Mouse (Mus musculus): ENCODE results near the gene Zfp189. TPM values are rescaled to one million over a fixed set of nuclear protein-coding genes. Genes with fewer than 3 reads are reported as not detected.
"Not testable (repeated sequence)": the region's sequence is repeated elsewhere in the genome, so short reads cannot be mapped to it uniquely, and the experiment has no call there.

Gene Zfp189
- polyA plus RNA-seq, 1 experiment = 0.58 TPM

DNA sequence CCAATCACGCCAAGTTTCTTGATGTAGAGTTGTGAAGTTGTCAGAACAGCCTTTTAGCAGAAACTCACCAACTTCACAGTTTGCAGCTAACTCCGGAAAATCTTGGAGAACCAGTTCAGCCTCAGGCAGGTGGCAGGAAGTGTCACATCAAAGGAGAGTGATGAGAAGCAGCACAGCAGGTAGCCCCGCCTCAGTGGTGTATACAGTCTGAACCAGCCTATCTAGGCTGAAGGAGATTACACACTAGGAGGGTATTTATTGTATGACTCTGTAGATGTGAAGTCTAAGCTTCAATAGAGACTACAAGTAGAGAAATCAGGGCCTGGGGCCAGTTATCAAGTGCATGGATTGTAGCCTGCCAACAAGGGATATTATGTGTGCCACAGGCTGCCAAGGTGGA is 40.1 kb upstream of the Zfp189 start:
- no peak for DNase-seq (ENCODE audit: low read depth in 1 of 2, low spot score in 2 of 2)
- Histone ChIP-seq H3K4me3 (ENCODE audit: extremely low read depth, insufficient read depth, insufficient read length) (no peak overlapping the region), H3K27me3 (ENCODE audit: control insufficient read depth, insufficient read depth, low read length) (no peaks in the 10 kb centered on the region), H3K27ac (ENCODE audit: insufficient read depth, low read length) (no peak overlapping the region), H3K36me3 (ENCODE audit: control insufficient read depth, insufficient read depth, low read length) (no peaks in the 10 kb centered on the region), H3K4me1 (ENCODE audit: control insufficient read depth, insufficient read depth, insufficient read length) (no peaks in the 10 kb centered on the region)
- TF ChIP-seq CTCF (IDR thresholded peaks at IDR 0.05; ENCODE audit: extremely low read depth, insufficient read depth, insufficient read length, insufficient replicate concordance) = no peak
- no peak for TF ChIP-seq POLR2A (IDR thresholded peaks at IDR 0.05; ENCODE audit: low read depth, low read length)
- WGBS = 79% methylated on average over 3 of the region's 3 CpGs

DNA sequence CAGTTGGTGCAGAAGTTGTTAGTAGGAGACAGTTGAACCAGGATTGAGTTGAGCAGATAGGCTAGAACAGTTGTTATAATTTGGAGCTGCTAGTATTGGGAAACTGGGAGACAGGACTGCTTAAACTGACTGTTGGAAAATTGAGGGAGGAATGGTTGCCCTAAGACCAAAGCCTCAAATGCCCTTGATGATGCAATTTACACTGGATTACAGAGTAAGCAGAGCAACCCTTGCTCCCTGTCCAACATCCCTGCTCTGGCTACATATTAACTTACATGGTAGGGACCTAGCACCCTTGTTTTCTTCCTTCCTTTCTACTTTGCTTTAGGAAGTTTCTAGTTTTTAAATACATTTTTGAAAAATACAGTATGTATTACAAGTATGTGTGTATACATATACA is 35.5 kb upstream of the Zfp189 start:
- Histone ChIP-seq H3K36me3 (ENCODE audit: control insufficient read depth, insufficient read depth, low read length) (no peaks in the 10 kb centered on the region), H3K27me3 (ENCODE audit: control insufficient read depth, insufficient read depth, low read length) (no peaks in the 10 kb centered on the region), H3K27ac (ENCODE audit: insufficient read depth, low read length) (no peak overlapping the region), H3K4me1 (ENCODE audit: control insufficient read depth, insufficient read depth, insufficient read length) (no peaks in the 10 kb centered on the region), H3K4me3 (ENCODE audit: extremely low read depth, insufficient read depth, insufficient read length) (no peak overlapping the region)
- TF ChIP-seq CTCF (IDR thresholded peaks at IDR 0.05; ENCODE audit: extremely low read depth, insufficient read depth, insufficient read length, insufficient replicate concordance) (no peak), POLR2A (IDR thresholded peaks at IDR 0.05; ENCODE audit: low read depth, low read length) (no peak)
- no peak for DNase-seq (ENCODE audit: low read depth in 1 of 2, low spot score in 2 of 2)

- not testable (repeated sequence) for H3K27ac ChIP-seq (ENCODE audit: insufficient read depth, low read length); H3K4me3 ChIP-seq (ENCODE audit: extremely low read depth, insufficient read depth, insufficient read length); H3K27me3 ChIP-seq (ENCODE audit: control insufficient read depth, insufficient read depth, low read length); DNase-seq (ENCODE audit: low read depth in 1 of 2, low spot score in 2 of 2); H3K36me3 ChIP-seq (ENCODE audit: control insufficient read depth, insufficient read depth, low read length); H3K4me1 ChIP-seq (ENCODE audit: control insufficient read depth, insufficient read depth, insufficient read length)
- WGBS = 84% methylated on average over 3 of the region's 3 CpGs
Observed at GRCm38 (mm10) chr4:49485934-49486650, 34.9 kb upstream of the Zfp189 start.

- no peak overlapping the region for H3K27ac ChIP-seq (ENCODE audit: insufficient read depth, low read length)
- H3K4me3 ChIP-seq (ENCODE audit: extremely low read depth, insufficient read depth, insufficient read length) = no peak overlapping the region
- no peaks in the 10 kb centered on the region for H3K36me3 ChIP-seq (ENCODE audit: control insufficient read depth, insufficient read depth, low read length)
- H3K27me3 ChIP-seq (ENCODE audit: control insufficient read depth, insufficient read depth, low read length) = no peaks in the 10 kb centered on the region
- no peak for TF ChIP-seq POLR2A (IDR thresholded peaks at IDR 0.05; ENCODE audit: low read depth, low read length)
- no peak for TF ChIP-seq CTCF (IDR thresholded peaks at IDR 0.05; ENCODE audit: extremely low read depth, insufficient read depth, insufficient read length, insufficient replicate concordance)
- H3K4me1 ChIP-seq (ENCODE audit: control insufficient read depth, insufficient read depth, insufficient read length) = no peaks in the 10 kb centered on the region
- DNase-seq (ENCODE audit: low read depth in 1 of 2, low spot score in 2 of 2) = no peak
- 94% methylated on average over 1 of the region's 1 CpGs for WGBS
Observed at GRCm38 (mm10) chr4:49503563-49503962, 17.4 kb upstream of the Zfp189 start.

DNA sequence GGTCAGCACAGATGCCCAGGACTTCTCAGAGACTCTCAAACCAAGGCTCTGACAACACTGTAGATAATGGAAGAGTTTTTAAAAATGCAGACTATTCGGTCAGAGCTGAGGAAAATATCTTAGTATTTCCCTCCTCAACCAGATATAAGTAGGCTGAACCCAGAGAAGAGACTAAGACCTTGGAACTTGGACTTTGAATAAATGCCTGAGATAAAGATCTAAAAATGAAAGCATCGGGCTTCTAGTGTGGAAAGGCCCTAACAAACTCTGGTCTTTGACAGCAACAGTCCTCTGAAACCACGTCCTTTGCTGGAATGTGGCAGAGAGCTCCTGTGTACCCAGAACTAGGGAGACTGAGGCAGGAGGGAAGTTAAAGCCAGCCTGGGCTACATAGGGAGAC is 14.6 kb upstream of the Zfp189 start, which contains the start of gene Baat:
TSS of gene Baat (minus strand) at position 172 of the 400 bp plus-strand sequence.
- Histone ChIP-seq H3K36me3 (ENCODE audit: control insufficient read depth, insufficient read depth, low read length) (no peaks in the 10 kb centered on the region), H3K4me3 (ENCODE audit: extremely low read depth, insufficient read depth, insufficient read length) (no peak within 1 kb of the TSS), H3K27me3 (ENCODE audit: control insufficient read depth, insufficient read depth, low read length) (no peaks in the 10 kb centered on the region), H3K4me1 (ENCODE audit: control insufficient read depth, insufficient read depth, insufficient read length) (no peaks in the 10 kb centered on the region), H3K27ac (ENCODE audit: insufficient read depth, low read length) (no peak within 1 kb of the TSS)
- TF ChIP-seq POLR2A (IDR thresholded peaks at IDR 0.05; ENCODE audit: low read depth, low read length) = no peak
- no peak for TF ChIP-seq CTCF (IDR thresholded peaks at IDR 0.05; ENCODE audit: extremely low read depth, insufficient read depth, insufficient read length, insufficient replicate concordance)
- WGBS = 60% methylated on average over 3 of the region's 3 CpGs
- DNase-seq (ENCODE audit: low read depth in 1 of 2, low spot score in 2 of 2) = no peak

- Histone ChIP-seq H3K4me3 (ENCODE audit: extremely low read depth, insufficient read depth, insufficient read length) (no peak overlapping the region), H3K27me3 (ENCODE audit: control insufficient read depth, insufficient read depth, low read length) (no peaks in the 10 kb centered on the region), H3K36me3 (ENCODE audit: control insufficient read depth, insufficient read depth, low read length) (peaks cover 11% of the 10 kb centered on the region), H3K4me1 (ENCODE audit: control insufficient read depth, insufficient read depth, insufficient read length) (no peaks in the 10 kb centered on the region), H3K27ac (ENCODE audit: insufficient read depth, low read length) (no peak overlapping the region)
- TF ChIP-seq CTCF (IDR thresholded peaks at IDR 0.05; ENCODE audit: extremely low read depth, insufficient read depth, insufficient read length, insufficient replicate concordance) (no peak), POLR2A (IDR thresholded peaks at IDR 0.05; ENCODE audit: low read depth, low read length) (no peak)
- no peak for DNase-seq (ENCODE audit: low read depth in 1 of 2, low spot score in 2 of 2)
- 93% methylated on average over 2 of the region's 2 CpGs for WGBS
Observed at GRCm38 (mm10) chr4:49509183-49509582, 11.8 kb upstream of the Zfp189 start.

DNA sequence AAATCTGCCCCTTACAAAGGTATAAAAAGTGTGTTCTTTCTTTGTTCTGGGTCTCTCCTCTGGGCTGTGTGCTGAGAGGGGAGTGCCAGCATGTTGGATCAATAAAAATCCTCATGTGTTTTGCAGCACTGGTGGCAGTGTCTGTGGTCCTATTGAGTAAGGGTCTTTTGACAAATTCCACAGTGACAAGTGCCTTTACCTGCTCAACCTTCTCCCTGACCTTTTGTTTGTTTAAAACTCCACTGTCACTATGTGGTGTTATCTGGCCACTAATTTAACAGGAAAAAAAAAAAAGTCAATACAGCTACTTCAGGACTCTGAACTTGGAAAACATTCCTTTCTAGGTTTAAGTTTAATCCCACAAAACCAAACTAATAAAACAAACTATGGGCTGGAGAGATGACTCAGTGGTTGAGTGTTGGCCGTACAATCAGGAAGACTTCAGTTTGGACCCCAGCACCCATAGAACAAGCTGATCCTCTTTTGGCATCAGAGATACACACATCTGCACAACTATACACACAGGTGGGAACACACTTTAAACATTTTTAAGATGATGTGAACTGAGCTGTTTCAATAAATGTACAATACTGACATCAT is 10.6 kb upstream of the Zfp189 start:
- WGBS = 94% methylated on average over 1 of the region's 1 CpGs
- peaks cover 12% of the 10 kb centered on the region for H3K36me3 ChIP-seq (ENCODE audit: control insufficient read depth, insufficient read depth, low read length)
- H3K27me3 ChIP-seq (ENCODE audit: control insufficient read depth, insufficient read depth, low read length); H3K27ac ChIP-seq (ENCODE audit: insufficient read depth, low read length); DNase-seq (ENCODE audit: low read depth in 1 of 2, low spot score in 2 of 2); H3K4me1 ChIP-seq (ENCODE audit: control insufficient read depth, insufficient read depth, insufficient read length); H3K4me3 ChIP-seq (ENCODE audit: extremely low read depth, insufficient read depth, insufficient read length): not testable (repeated sequence)

All from spleen, adult 2 months (tissue).